Mouse (Mus musculus) megakaryocyte, embryonic 14.5 days (primary cell): Measurements from ENCODE around the gene Nudt13.

Experiments used
- FLI1 ChIP-seq: IDR thresholded peaks from 2 replicates; pipeline ENCODE4 v1.6.1; 2012; ENCODE audit warnings: low read length, inconsistent platforms, mixed read lengths
- GATA1 ChIP-seq: IDR thresholded peaks from 3 replicates; pipeline ENCODE4 v1.6.1; 2012; ENCODE audit warnings: mixed read lengths, low read length, inconsistent platforms, borderline replicate concordance

DNA sequence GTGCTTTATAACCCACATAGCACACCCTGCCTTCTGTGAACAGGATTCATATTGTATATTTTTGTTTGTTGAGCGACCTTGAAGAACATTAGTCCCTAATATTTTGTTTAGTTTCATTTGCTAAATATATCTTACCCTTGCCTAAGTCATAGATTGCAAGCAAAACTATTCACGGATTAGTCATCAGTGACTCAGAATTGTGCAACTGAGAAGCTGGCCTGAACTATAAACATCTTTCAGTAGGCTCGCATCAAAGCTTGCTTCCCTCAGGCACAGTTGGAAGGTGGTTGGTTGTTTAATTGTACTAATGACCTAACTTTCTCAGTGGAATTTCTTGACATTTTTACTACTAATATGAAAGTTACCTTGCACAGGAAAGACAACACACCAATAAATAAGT is 3.6 kb downstream of the Nudt13 start:
- no peak for TF ChIP-seq GATA1
- no peak for TF ChIP-seq FLI1
